Mouse (Mus musculus): Measurements from ENCODE around the gene Myt1.

DNA sequence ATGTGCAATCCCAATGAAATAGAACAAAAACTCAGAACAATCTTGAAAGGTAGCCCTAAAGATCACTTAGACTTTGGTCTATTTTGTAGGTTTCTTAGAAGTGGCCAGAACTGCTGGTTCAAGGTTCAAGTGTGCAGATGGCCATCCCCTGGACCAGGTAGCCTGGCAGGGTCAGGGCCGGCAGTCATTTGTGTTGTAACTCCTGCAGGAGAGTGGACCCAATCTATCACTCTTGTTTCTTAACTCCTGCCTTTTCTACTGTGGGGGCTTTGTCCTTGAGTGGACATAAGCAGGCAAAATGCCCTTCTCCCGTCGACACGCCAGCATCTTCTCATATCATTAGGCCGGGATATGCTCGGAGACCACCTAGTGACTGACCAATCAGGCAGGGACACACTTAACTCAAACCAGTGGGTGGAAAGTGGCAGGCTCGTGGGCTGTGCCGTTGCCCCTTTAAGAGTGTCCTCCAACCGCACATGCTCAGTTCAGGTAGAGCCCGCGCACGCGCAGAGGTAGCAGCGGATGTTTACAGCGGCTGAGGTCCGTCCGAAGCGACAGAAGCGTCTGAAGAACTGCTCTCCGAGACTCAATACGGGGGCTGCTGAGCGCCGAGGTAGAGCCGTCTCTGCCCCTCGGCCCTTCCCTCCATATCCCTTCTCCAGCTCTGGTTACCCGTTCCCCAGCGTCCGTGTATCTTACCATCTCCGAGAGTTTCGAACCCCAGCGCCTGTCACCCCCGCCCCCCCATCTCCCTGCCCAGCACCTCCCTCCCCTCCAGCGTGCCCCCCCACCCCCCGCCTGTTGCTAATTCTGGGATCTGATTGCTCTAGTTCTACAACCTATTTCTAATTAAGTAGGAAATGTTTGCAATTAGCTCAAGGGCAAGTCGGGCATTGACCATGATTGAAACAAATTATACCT, 74.5 kb downstream of the Myt1 start, which contains the start of gene Pcmtd2:
- TF ChIP-seq GATA1 (IDR thresholded peaks at IDR 0.05; ENCODE audit: low read length) (no peak), TAL1 (IDR thresholded peaks at IDR 0.05; ENCODE audit: low read length) (no peak)

Measured in erythroblast, embryonic 14.5 days (primary cell).